Mouse (Mus musculus): ENCODE data around the gene Stat2.
"Not testable (repeated sequence)": the region's sequence is repeated elsewhere in the genome, so short reads cannot be mapped to it uniquely, and the experiment has no call there.

Stat2 gene

GRCm38 (mm10) chr10:128298243-128298642 lies 27.9 kb downstream of the Stat2 start:
- no peak for DNase-seq (ENCODE audit: low read depth, low spot score)

GRCm38 (mm10) chr10:128298702-128299171 lies 28.4 kb downstream of the Stat2 start, which contains the start of gene Il23a:
Gene Il23a (minus strand): TSS chr10:128298752.
- no peak for DNase-seq (ENCODE audit: low read depth, low spot score)

GRCm38 (mm10) chr10:128302357-128302756 lies 32.0 kb downstream of the Stat2 start:
- no peak for DNase-seq (ENCODE audit: low read depth, low spot score)

GRCm38 (mm10) chr10:128302785-128303125 lies 32.4 kb downstream of the Stat2 start:
- DNase-seq (ENCODE audit: low read depth, low spot score), result no peak

GRCm38 (mm10) chr10:128303126-128304021 lies 33.0 kb downstream of the Stat2 start, which contains the start of gene Pan2:
Gene Pan2 (plus strand): TSS chr10:128303335.
- peak; percentile 100 for DNase-seq (ENCODE audit: low read depth, low spot score)

- DNase-seq (ENCODE audit: low read depth, low spot score), result no peak
These were observed 39.3 kb downstream of the Stat2 start for GRCm38 (mm10) chr10:128309654-128310053.

GRCm38 (mm10) chr10:128310177-128310576 lies 39.8 kb downstream of the Stat2 start:
- DNase-seq (ENCODE audit: low read depth, low spot score), result no peak

GRCm38 (mm10) chr10:128310902-128311301 lies 40.5 kb downstream of the Stat2 start:
- no peak for DNase-seq (ENCODE audit: low read depth, low spot score)

GRCm38 (mm10) chr10:128315578-128315977 lies 45.2 kb downstream of the Stat2 start:
- DNase-seq (ENCODE audit: low read depth, low spot score), result no peak

- no peak for DNase-seq (ENCODE audit: low read depth, low spot score)
These were observed 51.3 kb downstream of the Stat2 start for GRCm38 (mm10) chr10:128321641-128322040.

GRCm38 (mm10) chr10:128322141-128323108 lies 52.1 kb downstream of the Stat2 start, which contains the start of gene Cnpy2:
Gene Cnpy2 (plus strand): TSS chr10:128322459.
- DNase-seq (ENCODE audit: low read depth, low spot score), result peak; percentile 94

- DNase-seq (ENCODE audit: low read depth, low spot score), result no peak
These were observed 53.2 kb downstream of the Stat2 start for GRCm38 (mm10) chr10:128323516-128323915.

- DNase-seq (ENCODE audit: low read depth, low spot score), result no peak
These were observed 56.5 kb downstream of the Stat2 start for GRCm38 (mm10) chr10:128326825-128327224.

GRCm38 (mm10) chr10:128327610-128328009 lies 57.3 kb downstream of the Stat2 start:
- DNase-seq (ENCODE audit: low read depth, low spot score), result peak; percentile 47

GRCm38 (mm10) chr10:128332358-128333249 lies 62.2 kb downstream of the Stat2 start:
- not testable (repeated sequence) for DNase-seq (ENCODE audit: low read depth, low spot score)

GRCm38 (mm10) chr10:128335582-128335981 lies 65.2 kb downstream of the Stat2 start:
- DNase-seq (ENCODE audit: low read depth, low spot score), result peak; percentile 86

- no peak for DNase-seq (ENCODE audit: low read depth, low spot score)
These were observed 65.8 kb downstream of the Stat2 start for GRCm38 (mm10) chr10:128336195-128336594.

GRCm38 (mm10) chr10:128336597-128336996 lies 66.2 kb downstream of the Stat2 start:
- DNase-seq (ENCODE audit: low read depth, low spot score), result no peak

- DNase-seq (ENCODE audit: low read depth, low spot score), result peak; percentile 98
These were observed 67.2 kb downstream of the Stat2 start, which contains the start of gene Cs for GRCm38 (mm10) chr10:128337306-128338181. Gene Cs (plus strand): TSS chr10:128337734.

GRCm38 (mm10) chr10:128338415-128338814 lies 68.1 kb downstream of the Stat2 start:
- DNase-seq (ENCODE audit: low read depth, low spot score), result peak; percentile 71
